Mouse (Mus musculus): ENCODE measurements around the gene Smg6. TPM values are rescaled to one million over a fixed set of nuclear protein-coding genes. Genes with fewer than 3 reads are reported as not detected.
A peak's percentile ranks its signal among the peaks of the same experiment; 100 is the strongest.

Gene Smg6
- polyA plus RNA-seq, 1 experiment from 2014 or later: 11.2 TPM

- Histone ChIP-seq H3K36me3 (ENCODE audit: control insufficient read depth, insufficient read depth) (no peaks in the 10 kb centered on the region), H3K4me2 (ENCODE audit: low read depth, low read length) (no peak overlapping the region), H3K27me3 (ENCODE audit: control insufficient read depth, insufficient read depth, low read length) (no peaks in the 10 kb centered on the region), H3K4me1 (ENCODE audit: control insufficient read depth, insufficient read depth, low read length) (peaks cover 26% of the 10 kb centered on the region), H3K9ac (ENCODE audit: low read length) (no peak overlapping the region), H3K9me3 (replicated peaks; ENCODE audit: control insufficient read depth, low read length) (no peaks in the 10 kb centered on the region), H3K27ac (ENCODE audit: low read length) (no peak overlapping the region; the same call in 1 of the 2 replicates), H3K4me3 (ENCODE audit: low read length) (no peak overlapping the region)
- WGBS: 87% methylated on average over 4 of the region's 4 CpGs
- no peak for ATAC-seq (replicated peaks; ENCODE audit: extremely low read depth, insufficient read depth, low FRiP score)
Observed at GRCm38 (mm10) chr11:75045822-75046221, 120.2 kb downstream of the Smg6 start.

DNA sequence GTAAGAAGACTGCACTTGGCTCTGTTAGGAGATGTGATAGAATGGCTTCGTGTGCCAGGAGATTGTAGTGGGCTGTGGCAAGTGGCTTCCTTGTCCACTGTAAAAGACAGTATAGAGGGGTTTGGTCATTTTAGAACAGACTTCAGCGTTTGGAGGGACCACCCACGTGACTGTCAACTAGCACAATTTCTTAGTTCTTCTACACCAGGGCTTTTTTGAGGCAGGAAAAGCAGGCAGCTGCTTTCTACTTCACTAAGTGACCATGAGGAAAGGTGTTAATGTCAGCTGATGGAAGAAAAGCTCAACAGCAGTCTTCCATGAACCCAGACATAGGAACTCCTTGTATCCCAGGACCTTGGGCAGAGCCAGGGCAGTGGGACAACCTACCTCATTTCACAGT, 121.0 kb downstream of the Smg6 start:
- H3K9ac ChIP-seq (ENCODE audit: low read length): no peak overlapping the region
- H3K36me3 ChIP-seq (ENCODE audit: control insufficient read depth, insufficient read depth): peaks cover 2% of the 10 kb centered on the region; the same call in 1 of the 2 replicates
- 68% methylated on average over 3 of the region's 3 CpGs for WGBS
- peak overlapping the region; percentile 88 for H3K27ac ChIP-seq (ENCODE audit: low read length)
- H3K4me2 ChIP-seq (ENCODE audit: low read depth, low read length): no peak overlapping the region
- H3K27me3 ChIP-seq (ENCODE audit: control insufficient read depth, insufficient read depth, low read length): no peaks in the 10 kb centered on the region
- ATAC-seq (replicated peaks; ENCODE audit: extremely low read depth, insufficient read depth, low FRiP score): no peak
- no peaks in the 10 kb centered on the region for H3K9me3 ChIP-seq (replicated peaks; ENCODE audit: control insufficient read depth, low read length)
- H3K4me3 ChIP-seq (ENCODE audit: low read length): no peak overlapping the region
- peaks cover 33% of the 10 kb centered on the region for H3K4me1 ChIP-seq (ENCODE audit: control insufficient read depth, insufficient read depth, low read length)

DNA sequence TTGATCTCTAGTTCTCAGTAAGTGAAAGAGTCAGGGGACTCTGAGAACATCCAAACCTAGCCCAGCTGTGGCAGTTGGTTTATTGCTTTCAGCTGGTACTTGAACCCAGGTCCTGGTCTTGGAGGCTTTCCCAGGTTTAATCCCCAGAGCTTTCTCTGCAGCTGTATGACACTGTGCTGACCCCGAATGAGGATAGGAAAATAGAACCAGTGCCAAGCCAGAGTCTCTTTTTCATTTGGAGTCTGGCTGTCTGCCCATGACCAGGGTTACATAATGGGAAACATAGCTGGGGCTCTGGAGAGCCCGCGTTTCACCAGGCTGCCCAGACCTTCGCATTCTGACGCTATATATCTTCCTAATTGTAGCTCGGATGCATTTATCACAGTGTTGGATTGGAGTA, 121.4 kb downstream of the Smg6 start:
- Histone ChIP-seq H3K9me3 (replicated peaks; ENCODE audit: control insufficient read depth, low read length) (no peaks in the 10 kb centered on the region), H3K36me3 (ENCODE audit: control insufficient read depth, insufficient read depth) (peaks cover 2% of the 10 kb centered on the region; the same call in 1 of the 2 replicates), H3K4me1 (ENCODE audit: control insufficient read depth, insufficient read depth, low read length) (peaks cover 37% of the 10 kb centered on the region), H3K4me2 (ENCODE audit: low read depth, low read length) (peak overlapping the region; percentile 22; the same call in 1 of the 2 replicates), H3K9ac (ENCODE audit: low read length) (peak overlapping the region; percentile 49), H3K4me3 (ENCODE audit: low read length) (no peak overlapping the region), H3K27ac (ENCODE audit: low read length) (peak overlapping the region; percentile 88), H3K27me3 (ENCODE audit: control insufficient read depth, insufficient read depth, low read length) (no peaks in the 10 kb centered on the region)
- 15% methylated on average over 6 of the region's 6 CpGs for WGBS
- ATAC-seq (replicated peaks; ENCODE audit: extremely low read depth, insufficient read depth, low FRiP score): peak; percentile 85

DNA sequence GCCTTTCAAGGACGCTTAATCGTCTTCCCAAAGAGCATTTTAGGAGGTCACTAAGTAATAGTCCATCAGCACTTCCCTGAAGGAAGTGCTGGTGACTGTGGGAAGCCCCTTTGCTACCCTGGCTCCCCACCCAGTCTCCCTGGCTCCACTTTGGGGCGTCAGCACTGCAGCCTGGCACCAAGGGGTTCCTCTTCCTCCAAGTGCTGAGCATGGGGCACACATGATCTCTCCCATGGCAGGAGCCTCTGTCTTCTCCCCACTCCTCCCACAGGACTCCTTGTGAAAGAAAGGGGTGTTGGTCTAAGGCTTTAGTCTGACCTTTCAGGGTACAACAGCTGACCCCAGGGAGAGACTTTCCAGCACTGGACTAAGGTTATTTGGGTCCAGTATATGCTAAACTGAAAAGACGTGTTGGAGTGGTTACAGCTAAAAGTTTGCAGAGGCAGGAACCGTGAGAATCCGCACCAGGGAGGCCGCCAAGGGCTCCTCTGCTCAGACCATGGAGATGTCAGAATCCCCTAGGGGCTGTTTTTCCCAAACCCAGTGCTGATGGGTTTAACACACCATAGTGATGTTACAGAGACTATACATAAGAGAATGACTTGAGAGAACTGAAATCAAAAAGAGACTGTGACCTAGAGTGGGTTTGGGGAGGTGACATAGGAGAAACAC, 122.2 kb downstream of the Smg6 start:
- Histone ChIP-seq H3K4me1 (ENCODE audit: control insufficient read depth, insufficient read depth, low read length) (peaks cover 41% of the 10 kb centered on the region), H3K9me3 (replicated peaks; ENCODE audit: control insufficient read depth, low read length) (no peaks in the 10 kb centered on the region), H3K36me3 (ENCODE audit: control insufficient read depth, insufficient read depth) (peaks cover 2% of the 10 kb centered on the region; the same call in 1 of the 2 replicates), H3K4me3 (ENCODE audit: low read length) (no peak overlapping the region), H3K4me2 (ENCODE audit: low read depth, low read length) (peak overlapping the region; percentile 22; the same call in 1 of the 2 replicates), H3K9ac (ENCODE audit: low read length) (peak overlapping the region; percentile 49), H3K27me3 (ENCODE audit: control insufficient read depth, insufficient read depth, low read length) (no peaks in the 10 kb centered on the region), H3K27ac (ENCODE audit: low read length) (peak overlapping the region; percentile 88)
- ATAC-seq (replicated peaks; ENCODE audit: extremely low read depth, insufficient read depth, low FRiP score): no peak
- 70% methylated on average over 7 of the region's 7 CpGs for WGBS

DNA sequence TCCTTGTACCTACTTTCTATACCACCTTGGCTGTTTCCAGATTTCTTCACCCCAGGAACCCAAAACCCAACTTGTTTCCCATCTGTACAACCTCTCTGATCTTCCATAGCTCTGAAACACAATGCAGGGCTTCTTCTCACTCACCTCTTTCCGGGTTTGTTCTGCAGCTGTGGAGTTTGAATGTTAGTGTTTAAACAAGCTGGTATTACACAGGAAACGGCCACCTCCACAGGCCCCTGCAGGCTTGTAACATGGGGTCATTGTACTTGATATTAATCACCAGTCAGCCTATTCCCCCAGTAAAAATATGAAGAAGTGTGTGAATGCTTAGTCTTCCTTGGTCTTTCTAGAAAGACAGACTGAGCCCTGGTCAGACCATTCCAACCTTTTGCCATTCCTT, 123.5 kb downstream of the Smg6 start:
- peaks cover 50% of the 10 kb centered on the region for H3K4me1 ChIP-seq (ENCODE audit: control insufficient read depth, insufficient read depth, low read length)
- H3K9me3 ChIP-seq (replicated peaks; ENCODE audit: control insufficient read depth, low read length): no peaks in the 10 kb centered on the region
- no peak overlapping the region for H3K9ac ChIP-seq (ENCODE audit: low read length)
- H3K36me3 ChIP-seq (ENCODE audit: control insufficient read depth, insufficient read depth): peaks cover 2% of the 10 kb centered on the region; the same call in 1 of the 2 replicates
- WGBS: 47% methylated on average over 2 of the region's 2 CpGs
- H3K27ac ChIP-seq (ENCODE audit: low read length): peak overlapping the region; percentile 88; the same call in 1 of the 2 replicates
- no peak for ATAC-seq (replicated peaks; ENCODE audit: extremely low read depth, insufficient read depth, low FRiP score)
- no peaks in the 10 kb centered on the region for H3K27me3 ChIP-seq (ENCODE audit: control insufficient read depth, insufficient read depth, low read length)
- H3K4me2 ChIP-seq (ENCODE audit: low read depth, low read length): no peak overlapping the region
- no peak overlapping the region for H3K4me3 ChIP-seq (ENCODE audit: low read length)

DNA sequence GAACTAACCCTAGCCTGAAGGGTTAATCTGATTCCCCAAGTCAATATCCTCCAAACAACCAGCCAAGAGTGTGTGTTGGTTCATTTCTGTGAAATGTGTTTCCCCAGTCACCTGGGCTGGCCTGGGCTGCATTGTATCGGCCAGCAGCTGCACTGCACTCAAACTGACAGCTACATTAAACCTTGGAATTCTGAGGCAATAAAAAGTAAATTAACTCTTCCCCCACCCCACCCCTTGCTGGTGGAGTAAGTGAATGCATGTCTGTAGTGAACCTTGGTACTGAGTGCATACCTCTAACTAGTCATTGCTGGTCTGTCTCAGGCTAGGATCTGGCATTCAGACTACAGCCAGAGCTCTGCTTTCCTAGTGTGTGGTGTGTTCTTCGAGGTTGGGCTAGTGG, 124.2 kb downstream of the Smg6 start:
- Histone ChIP-seq H3K27me3 (ENCODE audit: control insufficient read depth, insufficient read depth, low read length) (no peaks in the 10 kb centered on the region), H3K27ac (ENCODE audit: low read length) (no peak overlapping the region), H3K4me3 (ENCODE audit: low read length) (no peak overlapping the region), H3K9ac (ENCODE audit: low read length) (no peak overlapping the region), H3K36me3 (ENCODE audit: control insufficient read depth, insufficient read depth) (peaks cover 2% of the 10 kb centered on the region; the same call in 1 of the 2 replicates), H3K4me2 (ENCODE audit: low read depth, low read length) (no peak overlapping the region), H3K4me1 (ENCODE audit: control insufficient read depth, insufficient read depth, low read length) (peaks cover 52% of the 10 kb centered on the region), H3K9me3 (replicated peaks; ENCODE audit: control insufficient read depth, low read length) (no peaks in the 10 kb centered on the region)
- ATAC-seq (replicated peaks; ENCODE audit: extremely low read depth, insufficient read depth, low FRiP score): no peak
- 65% methylated on average over 2 of the region's 2 CpGs for WGBS

DNA sequence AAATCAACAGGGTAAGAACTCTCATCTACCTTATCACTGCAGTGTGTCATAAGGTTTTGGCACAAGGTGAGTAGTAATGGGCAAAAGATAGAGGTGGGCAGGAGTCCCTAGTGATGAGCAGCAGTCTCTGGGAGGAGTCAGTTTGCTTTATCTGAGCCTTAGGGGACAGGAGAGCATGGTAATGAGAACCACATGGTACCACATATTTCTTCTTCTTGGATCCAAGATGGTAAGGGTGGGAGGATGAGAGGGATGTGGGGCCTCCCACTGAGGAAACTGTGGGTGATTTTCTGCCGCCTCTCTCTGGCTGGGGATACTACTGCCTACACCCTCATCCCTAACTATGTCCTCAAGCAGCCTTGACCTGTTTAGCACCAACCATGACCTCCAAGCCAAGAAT, 125.6 kb downstream of the Smg6 start:
- Histone ChIP-seq H3K27me3 (ENCODE audit: control insufficient read depth, insufficient read depth, low read length) (no peaks in the 10 kb centered on the region), H3K4me1 (ENCODE audit: control insufficient read depth, insufficient read depth, low read length) (peaks cover 53% of the 10 kb centered on the region), H3K9me3 (replicated peaks; ENCODE audit: control insufficient read depth, low read length) (no peaks in the 10 kb centered on the region), H3K4me2 (ENCODE audit: low read depth, low read length) (no peak overlapping the region), H3K4me3 (ENCODE audit: low read length) (no peak overlapping the region), H3K9ac (ENCODE audit: low read length) (no peak overlapping the region), H3K27ac (ENCODE audit: low read length) (peak overlapping the region; percentile 92), H3K36me3 (ENCODE audit: control insufficient read depth, insufficient read depth) (peaks cover 2% of the 10 kb centered on the region; the same call in 1 of the 2 replicates)
- 62% methylated on average over 1 of the region's 1 CpGs for WGBS
- ATAC-seq (replicated peaks; ENCODE audit: extremely low read depth, insufficient read depth, low FRiP score): no peak

DNA sequence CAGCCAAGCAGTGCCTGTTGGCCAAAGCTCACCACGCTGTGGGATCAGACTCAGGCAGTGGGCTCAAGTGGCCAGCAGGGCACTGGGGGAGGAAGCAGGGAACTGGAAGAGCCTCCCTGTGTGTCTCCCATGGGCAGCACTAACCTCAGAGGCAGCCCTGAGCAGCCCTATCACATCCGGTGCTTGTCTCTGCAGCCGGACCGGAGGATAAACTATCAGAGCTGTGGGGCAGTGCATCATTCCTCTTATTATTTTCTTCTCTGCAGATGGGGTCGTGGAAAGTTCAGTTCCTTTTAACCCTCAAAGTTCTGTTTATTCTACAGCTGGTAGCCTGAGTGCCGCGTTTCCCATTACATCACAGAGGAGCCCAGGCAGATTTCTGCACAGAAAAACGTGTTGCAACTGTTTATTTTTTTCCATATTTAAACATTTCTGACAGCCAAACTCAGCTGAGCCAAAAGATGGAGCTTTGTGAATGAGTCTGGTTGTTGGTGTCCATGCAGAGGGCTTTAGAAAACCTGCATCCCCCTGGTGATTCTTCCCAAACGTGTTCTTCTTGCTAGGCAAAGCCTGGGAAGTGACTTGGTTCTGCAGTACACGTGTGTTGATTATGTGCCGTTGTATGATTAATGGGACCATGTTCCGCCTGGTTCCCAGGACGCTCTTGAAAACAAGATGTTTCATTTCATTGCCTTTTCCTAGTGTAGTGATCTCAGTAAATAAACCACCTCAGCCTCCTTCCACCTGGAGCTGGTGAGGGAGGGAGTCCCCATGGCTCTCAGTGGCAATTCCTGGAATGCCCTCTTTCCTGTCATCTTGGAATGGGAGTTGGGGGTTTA, 126.3 kb downstream of the Smg6 start:
- peak overlapping the region; percentile 33; the same call in 1 of the 2 replicates for H3K9ac ChIP-seq (ENCODE audit: low read length)
- peak overlapping the region; percentile 92 for H3K27ac ChIP-seq (ENCODE audit: low read length)
- no peak overlapping the region for H3K4me2 ChIP-seq (ENCODE audit: low read depth, low read length)
- H3K9me3 ChIP-seq (replicated peaks; ENCODE audit: control insufficient read depth, low read length): no peaks in the 10 kb centered on the region
- no peaks in the 10 kb centered on the region for H3K27me3 ChIP-seq (ENCODE audit: control insufficient read depth, insufficient read depth, low read length)
- WGBS: 36% methylated on average over 13 of the region's 13 CpGs
- peaks cover 46% of the 10 kb centered on the region for H3K4me1 ChIP-seq (ENCODE audit: control insufficient read depth, insufficient read depth, low read length)
- H3K4me3 ChIP-seq (ENCODE audit: low read length): no peak overlapping the region
- ATAC-seq (replicated peaks; ENCODE audit: extremely low read depth, insufficient read depth, low FRiP score): peak; percentile 66
- H3K36me3 ChIP-seq (ENCODE audit: control insufficient read depth, insufficient read depth): peaks cover 2% of the 10 kb centered on the region; the same call in 1 of the 2 replicates

GRCm38 (mm10) chr11:75053020-75053419, 127.4 kb downstream of the Smg6 start:
- Histone ChIP-seq H3K36me3 (ENCODE audit: control insufficient read depth, insufficient read depth) (peaks cover 2% of the 10 kb centered on the region; the same call in 1 of the 2 replicates), H3K9ac (ENCODE audit: low read length) (no peak overlapping the region), H3K27ac (ENCODE audit: low read length) (peak overlapping the region; percentile 92), H3K4me1 (ENCODE audit: control insufficient read depth, insufficient read depth, low read length) (peaks cover 37% of the 10 kb centered on the region), H3K9me3 (replicated peaks; ENCODE audit: control insufficient read depth, low read length) (no peaks in the 10 kb centered on the region), H3K4me3 (ENCODE audit: low read length) (no peak overlapping the region), H3K4me2 (ENCODE audit: low read depth, low read length) (no peak overlapping the region; the same call in 1 of the 2 replicates), H3K27me3 (ENCODE audit: control insufficient read depth, insufficient read depth, low read length) (no peaks in the 10 kb centered on the region)
- no peak for ATAC-seq (replicated peaks; ENCODE audit: extremely low read depth, insufficient read depth, low FRiP score)
- WGBS: 65% methylated on average over 2 of the region's 2 CpGs
